Mouse (Mus musculus) embryonic facial prominence, embryonic 11.5 days (tissue): ENCODE data around the gene Ccdc51. TPM values are rescaled to one million over a fixed set of nuclear protein-coding genes. Genes with fewer than 3 reads are reported as not detected.

Experiments used
- ATAC-seq: fragments of 200-750 bp; cut with Nextera tagmentation; replicated peaks from 2 replicates; pipeline ENCODE4 v1.8.0; 2017; ENCODE audit warnings: low read depth; ENCODE audit not compliant: insufficient number of reproducible peaks, low FRiP score, low TSS enrichment
- DNase-seq: peaks from one replicate; pipeline ENCODE4 v3.0.0-alpha.2; 2015; ENCODE audit warnings: low spot score
- H3K27ac ChIP-seq: fragments of 300-500 bp; sonication (generic); replicated peaks from 2 replicates; pipeline ENCODE4 v1.5.1; 2014; ENCODE audit warnings: mild to moderate bottlenecking, low read depth, low read length, control low read depth
- H3K27me3 ChIP-seq: fragments of 300-500 bp; sonication (generic); 2 replicates; pipeline ENCODE4 v1.6.1; 2014; ENCODE audit warnings: mild to moderate bottlenecking, low read length, moderate library complexity, mixed read lengths; ENCODE audit not compliant: control insufficient read depth, insufficient read depth
- H3K36me3 ChIP-seq: fragments of 300-500 bp; sonication (generic); replicated peaks from 2 replicates; pipeline ENCODE4 v1.6.1; 2014; ENCODE audit warnings: low read depth, mild to moderate bottlenecking, low read length, moderate library complexity, mixed read lengths; ENCODE audit not compliant: control insufficient read depth, insufficient read depth
- H3K4me1 ChIP-seq: fragments of 300-500 bp; sonication (generic); 2 replicates; pipeline ENCODE4 v1.6.1; 2014; ENCODE audit warnings: low read length, mixed read lengths; ENCODE audit not compliant: control insufficient read depth, insufficient read depth
- H3K4me2 ChIP-seq: fragments of 300-500 bp; sonication (generic); 2 replicates; pipeline ENCODE4 v1.6.1; 2014; ENCODE audit warnings: low read depth, mild to moderate bottlenecking, control low read depth, low read length, moderate library complexity
- H3K4me3 ChIP-seq: fragments of 300-500 bp; sonication (generic); 2 replicates; pipeline ENCODE4 v1.5.1; 2014; ENCODE audit warnings: low read depth, low read length, control low read depth
- H3K9ac ChIP-seq: fragments of 300-500 bp; sonication (generic); replicated peaks from 2 replicates; pipeline ENCODE4 v1.6.1; 2014; ENCODE audit warnings: mild to moderate bottlenecking, control low read depth, low read length
- H3K9me3 ChIP-seq: fragments of 300-500 bp; sonication (generic); replicated peaks from 2 replicates; pipeline ENCODE4 v1.6.1; 2016; ENCODE audit warnings: mild to moderate bottlenecking, low read length, inconsistent platforms, mixed read lengths; ENCODE audit not compliant: control insufficient read depth
- WGBS: fragments of 180-500 bp; shearing (Covaris S2); extraction: QIAGEN DNeasy Blood & Tissue Kit; methylation state at CpG from one replicate; pipeline ENCODE4 v1.1.7; 2014; 5-methylcytosine and 5-hydroxymethylcytosine counted together
- polyA plus RNA-seq: library from polyadenylated mRNA; unstranded; fragments of >200 nt; fragmentation: Nextera tagmentation; extraction: Ambion mirVana; gene quantifications from 2 replicates; pipeline ENCODE4 v1.2.1, GENCODE M21; 2014

The Ccdc51 gene
- polyA plus RNA-seq, 1 experiment from 2014 or later = 15.3 TPM

GRCm38 (mm10) chr9:109095137-109095982, 13.1 kb downstream of the Ccdc51 start, which contains the start of gene Plxnb1:
TSS of gene Plxnb1 (plus strand) at chr9:109095389.
- under 1% methylated on average over 91 of the region's 102 CpGs for WGBS
- H3K4me1 ChIP-seq = peaks cover 2% of the 10 kb centered on the region
- no peaks in the 10 kb centered on the region for H3K9me3 ChIP-seq
- peak within 1 kb of the TSS; percentile 65 for H3K4me3 ChIP-seq
- ATAC-seq (peak; percentile 64), DNase-seq (peak; percentile 87)
- peak within 1 kb of the TSS; percentile 97 for H3K9ac ChIP-seq
- no peaks in the 10 kb centered on the region for H3K27me3 ChIP-seq
- H3K27ac ChIP-seq = peak within 1 kb of the TSS; percentile 99
- H3K4me2 ChIP-seq = peak within 1 kb of the TSS; percentile 79
- H3K36me3 ChIP-seq = no peaks in the 10 kb centered on the region

GRCm38 (mm10) chr9:109096251-109096661, 14.0 kb downstream of the Ccdc51 start:
- peak overlapping the region; percentile 99 for H3K27ac ChIP-seq
- DNase-seq = peak; percentile 23
- peaks cover 2% of the 10 kb centered on the region for H3K4me1 ChIP-seq
- no peaks in the 10 kb centered on the region for H3K36me3 ChIP-seq
- H3K9ac ChIP-seq = peak overlapping the region; percentile 97
- H3K9me3 ChIP-seq = no peaks in the 10 kb centered on the region
- peak overlapping the region; percentile 65 for H3K4me3 ChIP-seq
- 23% methylated on average over 9 of the region's 9 CpGs for WGBS
- H3K4me2 ChIP-seq = peak overlapping the region; percentile 79
- no peaks in the 10 kb centered on the region for H3K27me3 ChIP-seq
- ATAC-seq = no peak

GRCm38 (mm10) chr9:109096856-109097255, 14.6 kb downstream of the Ccdc51 start:
- H3K36me3 ChIP-seq = no peaks in the 10 kb centered on the region
- 24% methylated on average over 6 of the region's 6 CpGs for WGBS

GRCm38 (mm10) chr9:109097291-109097690, 15.0 kb downstream of the Ccdc51 start:
- peaks cover 2% of the 10 kb centered on the region for H3K4me1 ChIP-seq
- ATAC-seq = no peak
- no peaks in the 10 kb centered on the region for H3K27me3 ChIP-seq
- no peaks in the 10 kb centered on the region for H3K9me3 ChIP-seq
- H3K4me3 ChIP-seq = peak overlapping the region; percentile 65
- H3K36me3 ChIP-seq = no peaks in the 10 kb centered on the region; the same call in 1 of the 2 replicates
- peak overlapping the region; percentile 99; the same call in 1 of the 2 replicates for H3K27ac ChIP-seq
- no peak for DNase-seq
- H3K4me2 ChIP-seq = peak overlapping the region; percentile 79
- 14% methylated on average over 6 of the region's 6 CpGs for WGBS
- peak overlapping the region; percentile 97 for H3K9ac ChIP-seq

More at GRCm38 (mm10) chr9:109096856-109097255, 14.6 kb downstream of the Ccdc51 start:
- Histone ChIP-seq H3K27ac (peak overlapping the region; percentile 99), H3K4me3 (peak overlapping the region; percentile 65), H3K4me2 (peak overlapping the region; percentile 79), H3K4me1 (peaks cover 2% of the 10 kb centered on the region), H3K9ac (peak overlapping the region; percentile 97), H3K9me3 (no peaks in the 10 kb centered on the region), H3K27me3 (no peaks in the 10 kb centered on the region)
- ATAC-seq (no peak), DNase-seq (peak; percentile 33)

- Histone ChIP-seq H3K4me1 (peaks cover 2% of the 10 kb centered on the region), H3K4me3 (peak overlapping the region; percentile 65; the same call in 1 of the 2 replicates)
Observed at GRCm38 (mm10) chr9:109097831-109098230, 15.5 kb downstream of the Ccdc51 start.

GRCm38 (mm10) chr9:109098366-109098765, 16.1 kb downstream of the Ccdc51 start:
- Histone ChIP-seq H3K4me3 (no peak overlapping the region), H3K4me2 (peak overlapping the region; percentile 14; the same call in 1 of the 2 replicates), H3K9ac (no peak overlapping the region), H3K27ac (no peak overlapping the region), H3K9me3 (no peaks in the 10 kb centered on the region), H3K36me3 (no peaks in the 10 kb centered on the region; the same call in 1 of the 2 replicates), H3K27me3 (no peaks in the 10 kb centered on the region), H3K4me1 (peaks cover 2% of the 10 kb centered on the region)
- DNase-seq (no peak), ATAC-seq (no peak)
- 91% methylated on average over 8 of the region's 8 CpGs for WGBS

More at GRCm38 (mm10) chr9:109097831-109098230, 15.5 kb downstream of the Ccdc51 start:
- H3K27ac ChIP-seq = no peak overlapping the region
- ATAC-seq (no peak), DNase-seq (no peak)
- no peaks in the 10 kb centered on the region for H3K27me3 ChIP-seq
- H3K9me3 ChIP-seq = no peaks in the 10 kb centered on the region
- H3K9ac ChIP-seq = peak overlapping the region; percentile 97
- no peaks in the 10 kb centered on the region; the same call in 1 of the 2 replicates for H3K36me3 ChIP-seq
- 44% methylated on average over 5 of the region's 5 CpGs for WGBS
- peak overlapping the region; percentile 79 for H3K4me2 ChIP-seq

- peaks cover 6% of the 10 kb centered on the region for H3K36me3 ChIP-seq
- 65% methylated on average over 5 of the region's 6 CpGs for WGBS
- no peak overlapping the region for H3K4me2 ChIP-seq
- no peaks in the 10 kb centered on the region for H3K27me3 ChIP-seq
- DNase-seq (no peak), ATAC-seq (no peak)
- H3K9ac ChIP-seq = no peak overlapping the region
- no peak overlapping the region for H3K27ac ChIP-seq
- H3K9me3 ChIP-seq = no peaks in the 10 kb centered on the region
- no peak overlapping the region for H3K4me3 ChIP-seq
- H3K4me1 ChIP-seq = peaks cover 2% of the 10 kb centered on the region
Observed at GRCm38 (mm10) chr9:109098969-109099368, 16.7 kb downstream of the Ccdc51 start.
